Mouse (Mus musculus) frontal cortex, postnatal 25 days (tissue): ENCODE results near the gene Rnf227.
A peak's percentile ranks its signal among the peaks of the same experiment; 100 is the strongest.
"Not testable (repeated sequence)": the region's sequence is repeated elsewhere in the genome, so short reads cannot be mapped to it uniquely, and the experiment has no call there.

Experiments used
- DNase-seq, 2 experiments: peaks; one replicate each; pipeline ENCODE4 v3.0.0; 2022; ENCODE audit warnings: low spot score in 2 of 2

The Rnf227 gene

DNA sequence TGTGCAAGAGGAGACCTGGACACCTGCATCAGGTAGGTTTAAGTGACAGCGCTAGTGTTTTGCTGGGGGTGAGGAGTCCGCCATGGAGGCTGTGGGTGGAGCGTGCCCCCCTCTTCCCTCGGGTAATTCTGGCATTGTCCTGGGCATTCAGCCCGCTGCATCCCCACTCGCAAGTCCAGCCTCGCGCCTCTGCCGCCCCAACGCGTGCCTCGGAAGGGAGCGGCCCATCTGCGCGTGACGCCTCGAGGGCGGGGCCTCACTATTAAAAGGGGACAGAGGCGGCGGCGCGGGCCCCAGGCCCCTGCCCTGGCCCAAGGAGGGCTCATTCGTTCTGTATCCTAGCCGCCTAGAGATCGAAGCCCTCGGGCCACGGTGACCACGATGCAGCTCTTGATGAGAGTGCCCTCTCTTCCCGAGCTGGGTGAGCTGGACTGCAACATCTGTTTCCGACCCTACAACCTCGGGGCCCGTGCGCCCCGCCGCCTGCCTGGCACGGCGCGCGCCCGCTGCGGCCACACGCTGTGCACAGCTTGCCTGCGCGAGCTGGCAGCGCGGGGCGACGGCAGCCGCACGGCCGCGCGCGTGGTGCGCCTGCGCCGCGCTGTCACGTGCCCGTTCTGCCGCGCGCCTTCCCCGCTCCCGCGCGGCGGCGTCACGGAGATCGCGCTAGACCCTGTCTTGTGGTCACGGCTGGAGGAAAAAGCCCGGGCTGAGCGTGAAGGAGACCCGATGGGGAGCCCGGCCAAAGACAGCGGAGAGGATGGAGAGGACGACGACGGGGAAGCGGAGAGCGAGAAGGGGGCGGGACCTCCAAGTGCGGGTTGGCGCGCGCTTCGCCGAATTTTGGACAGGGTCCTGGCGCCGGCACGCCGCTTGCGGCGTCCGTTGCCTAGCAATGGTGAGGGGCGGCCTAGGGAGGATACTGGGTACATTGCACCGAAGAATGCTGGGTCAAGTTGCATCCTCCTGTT, at the start of gene Rnf227:
TSS of gene Rnf227 (plus strand) at position 301 of the 971 bp plus-strand sequence.
- DNase-seq = peak; percentile 54 to 68

DNA sequence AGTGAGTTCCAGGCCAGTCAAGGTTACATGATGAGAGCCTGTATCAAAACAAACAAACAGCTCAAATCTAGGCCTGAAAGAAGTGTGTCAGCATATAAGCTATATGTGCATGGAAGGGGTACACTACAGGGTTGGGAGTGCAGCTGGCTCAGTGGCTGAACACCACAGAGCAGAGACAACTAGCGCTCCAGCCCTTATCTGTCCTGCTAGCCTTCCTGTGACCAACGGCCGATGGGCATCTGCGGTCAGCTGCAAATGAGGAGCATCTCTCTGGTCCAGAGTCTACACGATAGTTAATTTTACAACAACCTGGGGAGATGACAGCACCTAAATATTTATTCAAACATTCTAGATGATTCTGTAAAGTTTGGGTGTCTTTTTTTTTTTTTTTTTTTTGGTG, 49.1 kb upstream of the Rnf227 start:
- DNase-seq = no peak

DNA sequence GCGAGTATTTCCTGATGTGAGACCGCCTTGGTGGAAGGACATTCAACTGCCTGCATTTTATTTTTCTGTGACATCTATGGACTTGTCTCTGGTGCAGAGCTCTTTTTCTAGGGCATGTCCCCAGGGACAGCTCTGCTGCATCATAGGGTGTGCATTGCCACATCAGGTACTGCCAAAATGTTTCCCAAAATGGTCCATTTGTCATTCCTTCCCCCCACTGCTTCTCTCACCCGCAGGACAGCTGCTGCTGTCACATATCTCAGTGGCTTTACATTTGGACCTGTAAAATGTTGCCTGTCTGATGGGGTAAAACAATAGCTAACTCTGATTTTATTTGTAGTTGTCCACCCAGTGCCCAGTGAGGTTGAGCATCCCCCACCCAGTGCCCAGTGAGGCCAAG, 45.0 kb upstream of the Rnf227 start:
- no peak for DNase-seq

DNA sequence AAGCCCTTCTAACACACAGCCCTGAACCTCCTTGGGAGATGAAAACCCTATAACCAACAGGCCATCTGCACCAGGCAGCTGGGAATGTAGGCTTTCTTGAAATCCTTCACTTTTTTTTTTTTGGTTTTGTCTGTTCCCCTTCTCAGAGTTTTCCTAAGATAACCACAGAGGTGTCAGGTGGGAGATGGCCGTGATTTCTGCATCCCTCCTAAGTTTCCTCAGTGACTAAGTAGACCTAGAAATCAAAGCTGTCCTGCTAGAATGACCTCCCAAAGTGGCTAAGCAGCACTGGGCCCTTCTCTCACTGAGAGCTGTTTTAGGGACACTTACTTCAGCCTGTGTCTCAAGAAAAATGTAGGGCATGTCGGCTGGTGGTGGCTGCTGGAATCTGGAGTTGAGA, 42.5 kb upstream of the Rnf227 start:
- DNase-seq = no peak

DNA sequence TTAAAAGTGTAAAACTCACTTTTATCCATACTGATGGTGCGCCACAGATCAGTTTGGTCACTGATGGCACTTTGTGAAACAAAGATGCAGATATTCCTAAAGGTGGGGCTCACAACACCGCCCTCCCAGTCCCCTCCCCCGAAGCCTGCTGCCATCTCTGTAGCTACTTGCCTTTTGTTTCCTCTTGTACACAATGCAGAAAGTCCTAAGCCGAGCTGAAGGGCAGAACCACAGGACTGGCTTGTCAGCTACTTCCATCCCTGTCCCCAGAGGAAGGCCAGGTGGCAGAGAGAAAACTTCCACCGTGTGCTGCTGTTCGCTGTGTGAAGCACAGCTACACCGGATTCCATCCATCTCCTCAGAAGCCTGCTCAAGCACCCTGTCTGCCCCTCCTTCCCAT, 42.0 kb upstream of the Rnf227 start:
- DNase-seq = no peak

DNA sequence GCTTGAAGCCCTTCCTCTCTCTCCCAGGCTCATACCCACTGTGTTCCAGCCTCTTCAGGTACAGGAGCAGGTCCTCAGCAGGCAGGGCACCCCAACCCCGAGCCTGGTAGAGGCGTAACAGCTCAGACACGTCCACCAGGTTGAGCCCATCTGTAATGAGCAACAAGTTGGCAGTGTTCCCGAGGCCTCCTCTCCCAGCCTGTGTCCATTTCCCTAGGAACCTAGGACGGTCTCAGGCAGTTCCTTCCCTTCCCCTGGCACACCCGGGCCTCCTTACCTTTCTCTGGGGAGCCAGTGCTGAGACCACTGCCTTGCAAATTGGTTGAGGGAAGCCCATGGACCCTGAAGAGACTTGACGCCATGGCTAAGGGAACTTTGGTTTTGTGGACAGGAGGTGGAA, 37.4 kb upstream of the Rnf227 start:
- no peak for DNase-seq

DNA sequence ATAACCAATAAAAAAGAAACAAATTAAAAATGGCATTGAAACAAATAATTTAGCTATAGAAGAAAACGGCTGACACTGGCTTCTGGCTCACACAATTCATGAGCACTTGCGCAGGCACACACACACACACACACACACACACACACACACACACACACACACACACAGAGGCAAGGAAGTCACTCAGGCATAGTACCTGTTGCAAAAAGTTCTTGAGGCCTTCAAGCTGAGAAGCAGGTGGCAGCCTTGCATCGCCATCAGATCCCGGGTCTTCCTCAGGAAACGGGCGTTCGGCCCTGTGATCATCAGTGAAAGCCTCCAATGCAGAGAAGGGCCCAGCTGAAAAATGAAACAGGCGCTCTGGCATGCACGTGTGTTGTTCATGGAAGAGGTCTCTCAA, 35.0 kb upstream of the Rnf227 start:
- DNase-seq = no peak

DNA sequence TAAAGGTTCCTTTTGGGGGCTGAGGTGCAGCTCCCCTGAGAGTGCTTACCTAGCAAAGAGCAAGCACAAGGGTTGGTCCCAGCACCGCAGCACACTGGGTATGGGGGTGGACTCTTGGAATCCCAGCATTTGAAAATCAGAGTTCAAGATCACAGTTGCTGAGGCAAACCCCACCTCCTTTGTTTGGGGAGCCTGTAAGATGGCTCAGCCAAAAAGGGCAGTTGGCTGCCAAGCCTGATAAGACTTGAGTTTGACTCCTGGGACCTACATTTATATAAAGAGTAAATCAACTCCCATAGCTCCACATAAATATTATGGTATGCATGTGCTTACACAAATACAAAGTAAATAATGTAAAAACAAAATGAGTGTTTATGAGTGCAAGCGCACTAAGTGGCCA, 34.2 kb upstream of the Rnf227 start:
- no peak for DNase-seq

DNA sequence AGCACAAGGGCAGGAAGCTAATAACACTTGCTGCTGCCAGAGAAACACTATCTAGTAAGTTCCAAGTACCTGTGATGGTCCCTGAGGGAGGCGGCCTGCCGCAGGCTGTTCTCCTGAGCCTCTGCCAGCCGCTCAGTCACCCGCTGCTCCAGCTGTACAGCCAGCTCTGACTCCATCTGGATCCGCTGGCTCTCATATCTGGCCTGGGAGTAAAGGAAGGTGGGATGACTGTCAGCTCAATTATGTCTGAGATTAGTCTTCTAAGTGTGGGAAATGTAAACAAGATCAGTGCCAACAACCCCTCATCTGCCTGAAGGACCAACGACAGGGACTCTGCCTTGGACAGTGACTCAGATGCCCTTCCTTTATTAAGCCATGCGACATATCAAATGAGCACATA, 29.0 kb upstream of the Rnf227 start:
- DNase-seq = no peak

DNA sequence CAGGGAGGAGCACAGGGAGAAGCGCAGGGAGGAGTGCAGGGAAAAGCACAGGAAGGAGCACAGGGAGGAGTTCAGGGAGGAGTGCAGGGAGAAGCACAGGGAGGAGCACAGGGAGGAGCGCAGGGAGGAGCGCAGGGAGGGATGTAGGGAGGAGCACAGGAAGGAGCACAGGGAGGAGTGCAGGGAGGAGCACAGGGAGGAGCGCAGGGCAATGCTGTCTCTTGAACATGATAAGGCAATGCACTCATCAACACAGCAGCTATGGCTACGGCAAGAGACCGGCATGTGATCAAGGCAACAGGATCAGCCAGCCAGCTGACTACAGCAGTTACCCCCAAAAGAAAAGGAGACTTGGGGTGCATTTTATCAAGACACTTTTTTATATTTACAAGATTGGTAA, 23.9 kb upstream of the Rnf227 start:
- no peak for DNase-seq

DNA sequence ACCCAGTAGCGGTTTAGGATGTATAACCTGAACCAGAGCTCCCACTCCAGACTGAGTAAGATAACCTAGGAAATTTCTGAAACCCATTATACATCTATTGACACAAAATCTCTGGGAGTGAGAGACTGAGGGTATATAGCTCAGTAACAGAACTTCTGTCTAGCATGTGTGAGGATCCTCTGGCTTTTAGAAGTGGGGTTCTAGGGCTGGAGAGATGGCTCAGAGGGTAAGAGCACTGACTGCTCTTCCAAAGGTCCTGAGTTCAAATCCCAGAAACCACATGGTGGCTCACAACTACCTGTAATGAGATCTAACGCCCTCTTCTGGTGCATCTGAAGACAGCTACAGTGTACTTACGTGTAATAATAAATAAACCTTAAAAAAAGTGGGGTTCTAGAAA, 22.3 kb upstream of the Rnf227 start:
- not testable (repeated sequence) for DNase-seq

DNA sequence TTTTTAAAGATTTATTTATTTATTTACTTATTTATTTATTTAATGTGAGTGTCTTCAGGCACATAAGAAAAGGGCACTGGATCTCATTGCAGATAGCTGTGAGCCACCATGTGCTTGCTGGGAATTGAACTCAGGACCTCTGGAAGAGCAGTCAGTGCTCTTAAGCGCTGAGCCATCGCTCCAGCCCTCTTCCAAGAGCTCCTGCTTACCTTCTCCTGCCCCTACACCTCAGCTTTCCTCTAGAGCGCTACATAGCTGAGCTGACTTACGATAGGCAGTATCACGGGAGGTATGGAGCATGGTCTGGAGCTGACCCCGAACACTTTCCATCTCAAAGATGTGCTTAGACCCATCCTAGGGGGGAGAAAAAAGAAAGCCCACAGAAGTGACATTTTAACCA, 18.7 kb upstream of the Rnf227 start:
- no peak for DNase-seq

DNA sequence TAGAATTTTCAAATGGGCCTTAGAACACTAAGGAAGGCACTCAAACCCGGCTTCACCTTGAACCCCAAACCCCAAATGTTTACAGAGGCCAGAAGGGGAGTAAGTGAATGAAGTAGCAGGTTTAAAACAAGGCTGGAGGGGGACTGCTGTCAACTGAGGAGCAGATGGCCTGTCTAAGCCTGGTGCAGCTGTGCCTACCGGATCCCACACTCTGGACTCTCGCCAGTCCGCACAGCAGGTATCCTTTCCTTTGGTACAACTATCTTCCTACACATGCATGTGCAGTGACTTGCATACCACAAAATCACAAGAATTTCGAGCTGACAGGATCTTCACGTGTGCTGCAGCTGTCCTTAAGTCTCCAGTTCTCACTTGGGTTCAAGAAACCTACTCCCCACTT, 18.3 kb upstream of the Rnf227 start:
- no peak for DNase-seq

DNA sequence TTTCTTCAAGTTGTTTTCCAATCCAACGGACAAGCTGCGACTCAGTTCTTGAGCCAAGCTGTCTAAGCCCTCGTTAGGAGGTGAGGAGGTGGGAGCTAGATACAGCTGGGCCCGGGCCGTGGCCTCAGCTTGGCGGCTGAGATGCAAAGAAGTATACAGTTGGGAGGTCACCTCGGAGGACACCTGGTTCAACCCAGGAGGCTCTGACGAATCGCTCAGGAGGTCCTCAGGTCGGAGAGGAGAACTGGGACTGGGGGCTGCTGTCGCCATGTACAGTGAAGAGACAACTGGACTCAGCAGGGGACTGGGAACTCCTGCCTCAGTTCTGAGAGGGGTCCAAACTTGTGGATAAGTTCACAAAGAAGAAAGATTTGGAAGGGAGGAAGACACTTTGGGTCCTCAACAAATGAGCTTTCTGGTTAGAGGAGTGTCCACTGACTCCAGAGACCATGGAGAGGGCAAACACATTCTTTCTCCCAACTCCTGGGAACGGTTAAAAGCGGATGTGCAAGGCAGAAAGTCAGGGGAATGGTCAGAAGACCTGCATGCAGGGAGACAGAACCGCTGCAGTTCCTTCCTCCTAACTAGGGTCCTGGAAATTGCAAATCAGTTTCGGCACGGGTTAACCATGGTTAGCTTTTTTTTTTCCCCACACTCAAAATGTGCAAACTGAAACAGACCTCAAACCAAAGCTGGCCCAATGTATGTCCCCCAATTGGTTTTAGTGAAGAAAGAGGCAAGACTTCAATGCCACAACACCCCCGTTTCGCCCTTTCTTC, 17.4 kb upstream of the Rnf227 start:
- no peak for DNase-seq

DNA sequence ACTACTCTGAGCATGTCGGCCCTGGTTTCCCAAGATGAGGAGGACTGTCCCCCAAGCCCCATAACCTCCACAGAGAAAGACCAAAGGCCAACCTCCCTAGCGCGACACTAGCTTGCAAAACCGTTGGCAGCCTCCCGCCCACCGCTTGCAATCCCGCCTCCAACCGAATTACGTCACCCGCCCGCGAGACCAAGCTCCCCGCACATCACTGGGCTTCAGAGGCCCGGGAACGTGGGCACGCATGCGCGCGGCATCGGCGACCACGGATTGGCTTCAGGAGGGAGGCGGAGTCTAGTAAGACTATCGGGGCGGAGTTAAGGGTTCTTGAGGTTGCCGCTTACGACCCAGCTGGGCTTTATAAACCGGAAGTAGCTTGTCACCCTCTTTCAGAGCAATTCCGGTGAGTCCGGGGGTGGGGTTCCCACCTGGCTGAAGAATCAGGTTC, 16.6 kb upstream of the Rnf227 start, which contains the start of the genes Cntrob and Trappc1:
TSS of gene Cntrob (minus strand) at position 109 of the 445 bp plus-strand sequence.
TSS of gene Trappc1 (plus strand) at position 314 of the 445 bp plus-strand sequence.
- DNase-seq = peak; percentile 92 to 96

DNA sequence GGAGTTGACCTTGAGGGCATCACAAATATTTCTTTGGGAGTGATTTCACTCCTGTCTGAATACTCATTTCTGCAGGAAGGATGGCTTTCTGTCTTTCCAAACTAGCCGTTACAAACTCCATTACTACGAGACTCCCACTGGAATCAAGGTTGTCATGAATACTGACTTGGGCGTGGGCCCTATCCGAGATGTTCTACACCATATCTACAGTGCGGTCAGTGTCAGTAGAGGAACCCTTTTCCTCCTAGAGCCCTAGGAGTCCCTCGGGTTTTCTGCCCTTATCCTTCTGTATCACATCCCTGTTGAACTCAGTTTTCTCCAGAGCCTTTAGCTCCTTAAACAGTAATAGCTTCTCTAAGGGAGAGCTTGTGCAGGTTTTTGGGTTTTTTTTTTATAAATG, 15.5 kb upstream of the Rnf227 start:
- DNase-seq = no peak

DNA sequence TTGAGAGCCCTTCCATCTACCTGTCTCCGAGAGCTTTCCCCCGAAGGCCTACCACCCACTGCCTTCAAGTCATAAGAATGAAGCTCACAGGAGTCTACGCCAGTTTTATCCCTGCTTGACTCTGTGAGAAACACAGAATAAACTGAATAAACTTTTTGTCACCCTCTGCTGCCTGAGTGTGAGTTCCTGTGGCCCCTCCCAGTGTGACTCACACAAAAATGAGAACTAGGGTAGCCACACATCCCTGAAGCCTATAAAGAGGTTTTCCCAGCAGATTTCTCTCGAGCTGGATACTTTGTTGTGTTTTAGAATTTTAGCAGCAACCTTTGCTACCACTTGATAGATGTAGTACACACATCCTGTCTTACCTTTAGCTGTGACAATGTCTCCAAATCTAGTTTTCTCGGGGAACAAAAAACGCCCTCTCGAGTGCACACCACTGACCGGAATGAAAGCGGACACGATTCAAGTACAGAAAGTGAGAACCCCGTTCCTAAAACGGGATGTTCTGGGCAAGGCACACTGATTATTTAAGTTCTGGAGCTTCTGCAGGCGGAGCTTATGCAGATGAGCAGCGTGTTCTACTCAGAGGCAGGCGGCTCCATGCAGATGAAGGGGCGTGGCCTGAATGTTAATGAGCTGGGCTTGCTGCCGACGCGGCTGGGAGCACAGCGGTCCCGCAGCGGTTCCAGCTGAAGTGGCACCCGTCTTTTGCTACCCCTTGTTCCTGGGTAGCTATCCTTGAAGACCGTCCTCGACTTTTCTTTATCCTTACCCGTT, 14.4 kb upstream of the Rnf227 start, which contains the start of gene Kcnab3:
TSS of gene Kcnab3 (plus strand) at position 631 of the 780 bp plus-strand sequence.
- peak; percentile 54 to 67 for DNase-seq

DNA sequence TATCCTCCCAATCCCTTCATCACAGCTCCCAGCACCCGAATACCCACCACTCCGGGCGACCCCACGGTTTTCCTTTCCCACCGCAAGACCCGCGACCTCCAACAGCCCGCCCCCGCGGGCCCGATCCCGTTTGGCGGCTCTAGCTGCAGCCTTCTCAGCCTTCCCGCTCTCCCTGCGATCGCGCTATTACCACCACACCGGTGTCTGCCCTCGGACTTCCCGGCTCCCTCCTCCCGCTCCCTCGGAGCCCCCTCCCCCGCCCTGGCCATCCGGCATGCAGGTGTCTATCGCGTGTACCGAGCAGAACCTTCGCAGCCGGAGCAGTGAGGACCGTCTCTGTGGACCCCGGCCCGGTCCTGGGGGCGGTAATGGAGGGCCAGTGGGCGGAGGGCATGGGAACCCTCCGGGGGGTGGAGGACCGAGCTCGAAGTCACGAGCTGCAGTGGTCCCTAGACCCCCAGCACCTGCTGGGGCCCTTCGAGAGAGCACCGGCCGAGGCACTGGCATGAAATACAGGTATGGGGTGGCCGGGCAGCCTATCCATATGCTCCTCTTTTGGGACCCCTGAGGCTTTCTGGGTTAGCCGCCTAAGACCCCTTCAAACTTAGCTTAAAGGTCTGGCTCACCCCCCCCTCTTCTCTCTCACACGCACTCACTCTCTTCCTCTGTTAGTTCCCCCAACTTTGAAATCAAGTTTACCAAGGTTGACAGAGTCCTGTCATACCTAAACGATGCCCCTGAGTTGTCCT, 13.7 kb upstream of the Rnf227 start:
- DNase-seq = no peak

DNA sequence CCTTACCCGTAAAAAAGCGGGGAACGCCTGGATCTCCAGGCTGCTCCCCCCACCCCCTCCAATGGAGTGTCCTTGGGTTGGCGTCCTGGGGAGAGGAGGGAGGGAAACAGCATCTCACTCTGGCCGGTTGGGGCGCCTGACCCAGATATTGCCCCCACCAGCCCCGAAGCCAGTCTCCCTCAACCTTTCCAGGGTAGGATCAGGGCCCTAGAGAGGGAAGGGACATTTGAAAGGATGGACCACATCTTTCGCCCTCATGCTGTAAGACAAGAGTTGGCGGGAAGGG, 13.2 kb upstream of the Rnf227 start:
- no peak for DNase-seq

DNA sequence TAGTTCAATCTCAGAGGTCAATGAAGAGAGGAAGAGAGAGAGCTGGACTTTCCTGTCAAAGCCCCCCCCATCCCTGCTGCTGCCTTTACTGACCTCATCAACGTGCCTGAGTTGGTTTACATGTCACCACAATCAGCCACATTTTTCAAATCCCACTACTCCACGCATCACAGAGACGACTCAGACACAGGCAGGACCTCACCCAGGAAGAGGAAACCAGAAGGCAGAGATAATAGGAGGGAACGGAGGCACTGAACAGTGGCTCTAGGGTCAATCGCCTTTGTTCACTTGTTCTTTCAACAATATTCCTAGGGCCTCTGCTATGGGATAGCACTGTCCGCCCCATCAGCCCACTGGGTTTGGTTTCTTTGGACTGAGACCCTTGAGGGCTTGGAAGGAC, 12.6 kb upstream of the Rnf227 start:
- no peak for DNase-seq

DNA sequence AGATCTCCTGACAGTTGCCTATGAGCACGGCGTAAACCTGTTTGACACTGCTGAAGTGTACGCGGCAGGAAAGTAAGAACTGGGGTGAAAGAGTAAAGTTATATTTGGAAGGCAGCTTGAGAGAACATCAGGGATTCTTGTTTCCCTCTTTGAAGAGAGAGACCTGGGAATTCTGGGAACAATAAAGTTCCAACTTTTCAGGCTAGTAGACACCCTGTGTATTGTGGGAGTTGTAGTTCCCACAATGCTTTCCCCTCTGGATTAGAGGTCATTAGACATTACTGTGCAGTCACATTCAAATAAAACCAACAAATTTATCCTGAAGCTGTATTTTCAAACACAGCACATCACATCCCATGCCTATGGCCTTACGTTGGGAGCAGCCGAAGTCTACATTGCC, 11.7 kb upstream of the Rnf227 start:
- DNase-seq = no peak
